Comparison of ENCODE assay signal across 16 mouse cellular contexts in genomic region chr7:37471726-37472125, GRCm38 (mm10).
A peak's percentile ranks its signal among the peaks of the same experiment; 100 is the strongest.
DNase-seq lines count a peak whose midpoint lies in the region; ATAC-seq and TF ChIP-seq lines count a peak whose summit lies in the region.
"Had no signal": no experiment of that assay in that cellular context is flagged by ENCODE, and none has a peak within 500 bp of the region (broad histone marks: within the 10 kb centered on the region; RNA-seq: fewer than 3 reads in every experiment).

No protein-coding gene starts in this region.

- no peaks in the 10 kb centered on the region for H3K4me1 ChIP-seq in cerebellum, adult 2 months (ENCODE audit: control insufficient read depth, insufficient read depth, low read length)
- H3K4me1 ChIP-seq in E14TG2a.4 (replicated peaks; ENCODE audit: low read depth, low read length) = peaks cover 100% of the 10 kb centered on the region

- WGBS in cerebellum, adult 2 months = 59% methylated on average over 8 of the region's 8 CpGs

- H3K27me3 ChIP-seq in cerebellum, adult 2 months (ENCODE audit: control insufficient read depth, insufficient read depth, low read length) = no peaks in the 10 kb centered on the region
- H3K27me3 ChIP-seq in E14TG2a.4 (ENCODE audit: insufficient read depth, low read length) = no peaks in the 10 kb centered on the region
- H3K27me3 ChIP-seq: heart, embryonic 13.5 days; neural tube, embryonic 15.5 days; Patski had no signal

- H3K9me3 ChIP-seq in E14TG2a.4 (ENCODE audit: low read length) = no peaks in the 10 kb centered on the region
- H3K9me3 ChIP-seq: embryonic facial prominence, embryonic 12.5 days; heart, embryonic 13.5 days; neural tube, embryonic 15.5 days had no signal

- no peak overlapping the region for H3K4me3 ChIP-seq in cerebellum, adult 2 months (replicated peaks; ENCODE audit: insufficient read depth, low read depth, low read length)
- no peak overlapping the region for H3K4me3 ChIP-seq in left cerebral cortex, adult 2 months
- no peak overlapping the region for H3K4me3 ChIP-seq in E14TG2a.4 (replicated peaks; ENCODE audit: low read length)
- H3K4me3 ChIP-seq: embryonic facial prominence, embryonic 12.5 days; heart, embryonic 13.5 days; neural tube, embryonic 15.5 days had no signal

- ATAC-seq in granulocyte monocyte progenitor cell, adult 5-6 weeks (replicated peaks; ENCODE audit: poor library complexity, severe bottlenecking) = peak; percentile 66
- ATAC-seq: inflammation-experienced regulatory T-cells, adult 6 months; Patski had no signal

- DNase-seq in cerebellum, adult 2 months = no peak
- DNase-seq in cerebellum, adult 18-20 months = no peak
- no peak for DNase-seq in left cerebral cortex, adult 2 months (ENCODE audit: extremely low spot score in 1 of 2, low spot score in 2 of 2)
- no peak for DNase-seq in left cerebral cortex, postnatal 14 days (ENCODE audit: low spot score in 2 of 2)
- DNase-seq in right cerebral cortex, adult 18-20 months = no peak
- no peak for DNase-seq in kidney, adult 11 months
- DNase-seq: cerebellum, adult 11 months; lung, postnatal 14 days; spleen, adult 18-20 months had no signal

- H3K36me3 ChIP-seq in E14TG2a.4 (ENCODE audit: insufficient read depth, low read length) = no peaks in the 10 kb centered on the region
- H3K36me3 ChIP-seq: embryonic facial prominence, embryonic 12.5 days; heart, embryonic 13.5 days; neural tube, embryonic 15.5 days had no signal

- no peak for TF ChIP-seq POLR2A in cerebellum, adult 2 months (IDR thresholded peaks at IDR 0.05; ENCODE audit: borderline replicate concordance, insufficient read depth, low read length)

- peak; percentile 29; the same call in 1 of the 2 replicates for TF ChIP-seq CTCF in cerebellum, adult 2 months (IDR thresholded peaks at IDR 0.05; ENCODE audit: borderline replicate concordance, insufficient read depth, low read depth, low read length)
- peak; percentile 19; the same call in 1 of the 2 replicates for TF ChIP-seq CTCF in left cerebral cortex, adult 2 months (IDR thresholded peaks at IDR 0.05)
- peak; percentile 64 for TF ChIP-seq CTCF in E14TG2a.4 (conservative IDR thresholded peaks at IDR 0.05; ENCODE audit: low read length)

- no peak overlapping the region for H3K27ac ChIP-seq in cerebellum, adult 2 months (ENCODE audit: insufficient read depth, low read length)
- no peak overlapping the region for H3K27ac ChIP-seq in left cerebral cortex, adult 2 months
- H3K27ac ChIP-seq: embryonic facial prominence, embryonic 12.5 days; heart, embryonic 13.5 days; neural tube, embryonic 15.5 days had no signal

- intact Hi-C loops in left cerebral cortex, adult 2 months (cut with DNase I) = no loop called here
- intact Hi-C loops in left cerebral cortex, postnatal 14 days (cut with DNase I) = no loop called here
